Mouse (Mus musculus) testis, adult 2 months (tissue): ENCODE data around the gene Ank3.

Source experiments
- CTCF ChIP-seq: fragments of 200-500 bp; IDR thresholded peaks from 2 replicates; pipeline ENCODE4 v1.5.1; 2012; ENCODE audit warnings: low read depth, mild to moderate bottlenecking, inconsistent platforms, low read length, moderate library complexity; ENCODE audit not compliant: control insufficient read depth, insufficient read depth, insufficient replicate concordance
- POLR2A ChIP-seq: fragments of 200-500 bp; IDR thresholded peaks from 2 replicates; pipeline ENCODE4 v1.6.1; 2012; ENCODE audit warnings: low read depth, mild to moderate bottlenecking, inconsistent platforms, low read length, moderate library complexity; ENCODE audit not compliant: control insufficient read depth

GRCm38 (mm10) chr10:69485191-69485786 lies 86.7 kb downstream of the Ank3 start:
- TF ChIP-seq CTCF (no peak), POLR2A (no peak)
